Mouse (Mus musculus) lung, embryonic 14.5 days (tissue): ENCODE data around the gene Cyp2g1. TPM values are rescaled to one million over a fixed set of nuclear protein-coding genes. Genes with fewer than 3 reads are reported as not detected.
"Not testable (repeated sequence)": the region's sequence is repeated elsewhere in the genome, so short reads cannot be mapped to it uniquely, and the experiment has no call there.

Experiments used
- ATAC-seq: fragments of 200-750 bp; cut with Nextera tagmentation; 2 replicates; pipeline ENCODE4 v1.8.0; 2017; ENCODE audit warnings: mild to moderate bottlenecking, moderate TSS enrichment, moderate library complexity; ENCODE audit not compliant: insufficient read depth
- DNase-seq: peaks from one replicate; pipeline ENCODE4 v3.0.0-alpha.2; 2015
- H3K27ac ChIP-seq: fragments of 300-500 bp; sonication (generic); 2 replicates; pipeline ENCODE4 v1.5.1; 2014; ENCODE audit warnings: low read depth, mild to moderate bottlenecking, moderate library complexity
- H3K27me3 ChIP-seq: fragments of 300-500 bp; sonication (generic); 2 replicates; pipeline ENCODE4 v1.6.1; 2014; ENCODE audit warnings: low read length, control low read depth; ENCODE audit not compliant: insufficient read depth
- H3K36me3 ChIP-seq: fragments of 300-500 bp; sonication (generic); 2 replicates; pipeline ENCODE4 v1.6.1; 2014; ENCODE audit warnings: control low read depth; ENCODE audit not compliant: insufficient read depth
- H3K4me1 ChIP-seq: fragments of 300-500 bp; sonication (generic); 2 replicates; pipeline ENCODE4 v1.6.1; 2014; ENCODE audit warnings: antibody characterized with exemption, control low read depth; ENCODE audit not compliant: insufficient read depth
- H3K4me2 ChIP-seq: fragments of 300-500 bp; sonication (generic); 2 replicates; pipeline ENCODE4 v1.6.1; 2014; ENCODE audit warnings: mild to moderate bottlenecking
- H3K4me3 ChIP-seq: fragments of 300-500 bp; sonication (generic); 2 replicates; pipeline ENCODE4 v1.5.1; 2014; ENCODE audit warnings: low read depth, low read length
- H3K9ac ChIP-seq: fragments of 300-500 bp; sonication (generic); 2 replicates; pipeline ENCODE4 v1.6.1; 2014
- H3K9me3 ChIP-seq: fragments of 300-500 bp; sonication (generic); 2 replicates; pipeline ENCODE4 v1.6.1; 2016; ENCODE audit warnings: low read depth, low read length, control low read depth
- CTCF ChIP-seq: IDR thresholded peaks from 2 replicates; pipeline ENCODE4 v1.5.1; 2016; ENCODE audit warnings: antibody characterized with exemption, low read depth
- WGBS: fragments of 180-500 bp; shearing (Covaris S2); extraction: QIAGEN DNeasy Blood & Tissue Kit; methylation state at CpG from one replicate; pipeline ENCODE4 v1.1.7; 2014; 5-methylcytosine and 5-hydroxymethylcytosine counted together
- polyA plus RNA-seq: library from polyadenylated mRNA; unstranded; fragments of >200 nt; fragmentation: Nextera tagmentation; extraction: Ambion mirVana; gene quantifications from 2 replicates; pipeline ENCODE4 v1.2.1, GENCODE M21; 2014

Gene Cyp2g1
- polyA plus RNA-seq, 1 experiment from 2014 or later, result not detected

- no peak overlapping the region for H3K4me3 ChIP-seq
- H3K27ac ChIP-seq, result no peak overlapping the region
- H3K36me3 ChIP-seq, result no peaks in the 10 kb centered on the region
- H3K9ac ChIP-seq, result no peak overlapping the region
- DNase-seq (no peak), ATAC-seq (no peak)
- no peak overlapping the region for H3K4me2 ChIP-seq
- no peak for TF ChIP-seq CTCF
- no peaks in the 10 kb centered on the region for H3K27me3 ChIP-seq
- H3K9me3 ChIP-seq, result no peaks in the 10 kb centered on the region
- H3K4me1 ChIP-seq, result no peaks in the 10 kb centered on the region
Measured at GRCm38 (mm10) chr7:26800104-26800503, 8.6 kb upstream of the Cyp2g1 start.

DNA sequence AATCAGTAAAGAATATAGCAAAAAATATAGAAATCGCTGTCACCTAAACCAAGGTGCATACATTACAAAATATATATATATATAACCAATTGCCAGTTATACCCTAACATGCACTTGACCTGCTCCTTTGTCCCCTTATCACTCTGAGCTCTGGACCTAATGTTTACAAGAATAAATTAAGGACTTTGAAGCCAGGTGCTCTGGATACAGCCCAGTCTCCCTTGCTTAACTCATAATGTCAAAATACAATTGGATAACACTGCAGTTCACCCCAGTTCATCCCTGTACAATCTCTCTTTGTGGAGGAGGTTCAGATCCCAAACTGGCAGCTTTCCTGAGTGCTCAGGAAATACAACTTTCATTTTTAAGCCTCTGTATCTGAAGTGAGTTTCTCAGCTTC, 7.7 kb upstream of the Cyp2g1 start:
- Histone ChIP-seq H3K4me3 (no peak overlapping the region), H3K4me1 (no peaks in the 10 kb centered on the region), H3K36me3 (no peaks in the 10 kb centered on the region), H3K27me3 (no peaks in the 10 kb centered on the region), H3K4me2 (no peak overlapping the region), H3K9me3 (no peaks in the 10 kb centered on the region), H3K9ac (no peak overlapping the region), H3K27ac (no peak overlapping the region)
- WGBS, result 86% methylated on average over 1 of the region's 1 CpGs
- ATAC-seq (no peak), DNase-seq (no peak)
- TF ChIP-seq CTCF, result no peak

DNA sequence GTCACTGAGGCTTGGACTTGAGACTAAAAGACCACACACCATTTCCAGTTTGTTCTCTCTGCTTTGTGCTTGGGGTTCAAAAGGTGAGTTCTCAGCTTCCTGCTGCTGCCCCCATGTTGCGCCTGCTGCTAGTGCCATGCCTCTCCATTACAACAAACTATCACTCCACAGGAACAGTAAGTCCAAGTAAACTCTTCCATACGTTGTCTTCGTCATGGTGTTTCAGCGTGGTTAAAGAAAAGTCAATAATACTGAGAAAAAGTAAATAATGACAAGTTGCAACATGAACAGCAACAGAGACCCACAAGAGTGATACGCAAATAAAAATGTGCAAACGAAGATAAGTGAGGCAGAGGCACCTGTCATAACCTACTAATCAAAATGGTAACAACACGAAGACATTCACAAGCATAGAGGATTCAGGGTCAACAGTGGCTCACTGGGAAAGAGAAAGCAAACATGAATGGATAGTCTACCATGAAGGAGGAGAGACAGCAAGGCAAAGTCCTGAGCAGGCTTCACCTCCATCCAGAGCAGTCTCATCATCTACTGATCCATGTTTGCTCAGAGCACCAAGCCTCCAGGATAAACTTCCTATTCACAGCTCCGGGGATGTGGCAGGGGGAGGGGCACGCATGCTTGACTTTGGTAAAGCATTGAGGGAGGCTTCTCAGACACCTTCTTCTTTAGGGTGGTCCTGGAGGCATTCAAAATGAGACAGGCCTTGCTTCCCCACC, 23.0 kb downstream of the Cyp2g1 start:
- not testable (repeated sequence) for H3K36me3 ChIP-seq, H3K27me3 ChIP-seq, ATAC-seq, H3K4me3 ChIP-seq, H3K4me1 ChIP-seq, H3K9me3 ChIP-seq, H3K4me2 ChIP-seq, H3K9ac ChIP-seq, DNase-seq, H3K27ac ChIP-seq
- 64% methylated on average over 9 of the region's 9 CpGs for WGBS

GRCm38 (mm10) chr7:26832668-26833067, 24.0 kb downstream of the Cyp2g1 start:
- H3K27me3 ChIP-seq, ATAC-seq, H3K36me3 ChIP-seq, H3K9me3 ChIP-seq, H3K4me3 ChIP-seq, H3K27ac ChIP-seq, H3K9ac ChIP-seq, H3K4me1 ChIP-seq, H3K4me2 ChIP-seq, DNase-seq: not testable (repeated sequence)
- WGBS, result 35% methylated on average over 6 of the region's 7 CpGs

- H3K27ac ChIP-seq, H3K36me3 ChIP-seq, H3K9ac ChIP-seq, H3K4me1 ChIP-seq, H3K9me3 ChIP-seq, H3K4me3 ChIP-seq, ATAC-seq, DNase-seq, H3K4me2 ChIP-seq, H3K27me3 ChIP-seq: not testable (repeated sequence)
- WGBS, result 76% methylated on average over 3 of the region's 3 CpGs
Measured at GRCm38 (mm10) chr7:26835059-26835458, 26.4 kb downstream of the Cyp2g1 start, which contains the start of gene Cyp2a5. TSS of gene Cyp2a5 (plus strand) at chr7:26835305.

DNA sequence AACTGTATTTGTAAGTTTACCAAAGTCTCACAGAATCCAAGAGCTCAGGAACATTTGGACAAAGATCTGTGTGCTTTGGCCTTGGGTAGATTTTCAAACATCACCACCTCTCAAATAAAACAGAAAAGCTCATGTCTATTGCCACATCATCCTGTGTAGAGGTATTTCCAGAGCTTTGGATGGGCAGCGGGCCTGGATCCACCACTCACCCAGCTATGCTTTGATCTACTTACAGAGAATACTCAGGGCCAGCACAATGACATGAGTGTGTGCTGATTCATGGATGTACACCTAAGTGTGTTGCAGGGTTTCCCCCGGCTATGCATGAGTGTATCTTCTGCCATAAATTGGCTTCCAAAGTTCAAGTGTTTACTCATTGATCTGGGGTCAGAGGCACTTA, 34.7 kb downstream of the Cyp2g1 start:
- H3K36me3 ChIP-seq, H3K27ac ChIP-seq, H3K9me3 ChIP-seq, H3K27me3 ChIP-seq, H3K4me1 ChIP-seq, ATAC-seq, DNase-seq, H3K9ac ChIP-seq, H3K4me2 ChIP-seq, H3K4me3 ChIP-seq: not testable (repeated sequence)
- WGBS, result 54% methylated on average over 2 of the region's 2 CpGs

- H3K4me1 ChIP-seq, H3K27ac ChIP-seq, DNase-seq, H3K9me3 ChIP-seq, H3K36me3 ChIP-seq, ATAC-seq, H3K9ac ChIP-seq, H3K4me3 ChIP-seq, H3K27me3 ChIP-seq, H3K4me2 ChIP-seq: not testable (repeated sequence)
Measured at GRCm38 (mm10) chr7:26850063-26850462, 41.4 kb downstream of the Cyp2g1 start.

Other genes starting within 250 kb of the Cyp2g1 start
- not detected in 2 replicates for gene Vmn1r185, start 190.4 kb upstream of the Cyp2g1 start, polyA plus RNA-seq
- not detected in 2 replicates for gene Cyp2b23, start 122.5 kb upstream of the Cyp2g1 start, polyA plus RNA-seq
- 0.08 TPM in 1 of 2 replicates, not detected in the other for gene Cyp2b19, start 51.8 kb upstream of the Cyp2g1 start, polyA plus RNA-seq
- not detected in 2 replicates for gene Cyp2a5, start 26.4 kb downstream of the Cyp2g1 start, polyA plus RNA-seq
- not detected in 2 replicates for gene Cyp2a22, start 130.5 kb downstream of the Cyp2g1 start, polyA plus RNA-seq
- not detected in 2 replicates for gene Cyp2a12, start 220.2 kb downstream of the Cyp2g1 start, polyA plus RNA-seq